Mouse (Mus musculus) forebrain, embryonic 10.5 days (tissue): ENCODE results near the gene Lgals3bp. TPM values are rescaled to one million over a fixed set of nuclear protein-coding genes. Genes with fewer than 3 reads are reported as not detected.
A peak's percentile ranks its signal among the peaks of the same experiment; 100 is the strongest.

Source experiments
- DNase-seq: peaks from one replicate; pipeline ENCODE4 v3.0.0-alpha.2; 2017; ENCODE audit warnings: low spot score; ENCODE audit errors: extremely low spot score
- H3K27ac ChIP-seq: fragments of 300-500 bp; sonication (generic); 2 replicates; pipeline ENCODE4 v1.5.1; 2016; ENCODE audit warnings: mild to moderate bottlenecking
- H3K27me3 ChIP-seq: fragments of 300-500 bp; sonication (generic); 2 replicates; pipeline ENCODE4 v1.6.1; 2016; ENCODE audit warnings: mild to moderate bottlenecking; ENCODE audit not compliant: poor library complexity, severe bottlenecking
- H3K36me3 ChIP-seq: fragments of 300-500 bp; sonication (generic); replicated peaks from 2 replicates; pipeline ENCODE4 v1.6.1; 2016; ENCODE audit warnings: mild to moderate bottlenecking, moderate library complexity
- H3K4me1 ChIP-seq: fragments of 300-500 bp; sonication (generic); 2 replicates; pipeline ENCODE4 v1.6.1; 2016
- H3K4me3 ChIP-seq: fragments of 300-500 bp; sonication (generic); 2 replicates; pipeline ENCODE4 v1.5.1; 2016; ENCODE audit warnings: mild to moderate bottlenecking, moderate library complexity
- H3K9me3 ChIP-seq: fragments of 300-500 bp; sonication (generic); 2 replicates; pipeline ENCODE4 v1.6.1; 2016; ENCODE audit warnings: mild to moderate bottlenecking, moderate library complexity
- WGBS: fragments of 180-500 bp; shearing (Covaris S2); methylation state at CpG from one replicate; pipeline ENCODE4 v1.1.7; 2016; 5-methylcytosine and 5-hydroxymethylcytosine counted together
- polyA plus RNA-seq: library from polyadenylated mRNA; unstranded; fragments of >200 nt; fragmentation: Nextera tagmentation; extraction: Ambion mirVana; gene quantifications from 2 replicates; pipeline ENCODE4 v1.2.1, GENCODE M21; 2016

The Lgals3bp gene
- polyA plus RNA-seq, 1 experiment from 2014 or later, result 1.0 TPM

- H3K9me3 ChIP-seq, result no peaks in the 10 kb centered on the region
- H3K27ac ChIP-seq, result no peak overlapping the region
- no peak for DNase-seq
- 93% methylated on average over 8 of the region's 8 CpGs for WGBS
- H3K36me3 ChIP-seq, result peaks cover 6% of the 10 kb centered on the region; the same call in 1 of the 2 replicates
- peaks cover 50% of the 10 kb centered on the region for H3K4me1 ChIP-seq
- no peak overlapping the region for H3K4me3 ChIP-seq
- no peaks in the 10 kb centered on the region for H3K27me3 ChIP-seq
Measured at GRCm38 (mm10) chr11:118346395-118347096, 55.3 kb downstream of the Lgals3bp start.

DNA sequence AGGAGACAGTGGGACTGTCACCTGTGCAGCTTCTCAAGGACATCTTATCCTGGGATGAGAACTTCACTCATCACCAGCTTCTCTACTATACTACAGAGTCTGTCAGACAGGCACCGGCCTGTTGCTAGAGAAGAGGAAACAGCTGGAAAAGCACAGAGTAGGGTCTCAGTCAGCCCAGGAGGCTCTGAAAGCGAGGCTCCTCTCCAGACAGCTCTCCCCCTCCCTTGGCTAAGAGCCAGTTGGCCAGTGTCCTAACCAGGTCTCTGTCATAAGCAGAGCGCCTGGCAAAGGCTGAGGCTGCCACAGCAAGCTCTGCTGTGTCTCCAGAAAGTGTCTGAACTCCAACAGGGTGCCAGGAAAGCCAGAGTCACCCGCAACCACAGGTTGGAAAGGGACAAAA is 56.2 kb downstream of the Lgals3bp start:
- Histone ChIP-seq H3K9me3 (no peaks in the 10 kb centered on the region), H3K27ac (0 out of 2 replicates have a peak overlapping the region, but pooled peaks have one; percentile 10), H3K27me3 (no peaks in the 10 kb centered on the region), H3K4me1 (peaks cover 53% of the 10 kb centered on the region), H3K36me3 (peaks cover 2% of the 10 kb centered on the region; the same call in 1 of the 2 replicates), H3K4me3 (no peak overlapping the region)
- no peak for DNase-seq
- WGBS, result 84% methylated on average over 4 of the region's 4 CpGs

DNA sequence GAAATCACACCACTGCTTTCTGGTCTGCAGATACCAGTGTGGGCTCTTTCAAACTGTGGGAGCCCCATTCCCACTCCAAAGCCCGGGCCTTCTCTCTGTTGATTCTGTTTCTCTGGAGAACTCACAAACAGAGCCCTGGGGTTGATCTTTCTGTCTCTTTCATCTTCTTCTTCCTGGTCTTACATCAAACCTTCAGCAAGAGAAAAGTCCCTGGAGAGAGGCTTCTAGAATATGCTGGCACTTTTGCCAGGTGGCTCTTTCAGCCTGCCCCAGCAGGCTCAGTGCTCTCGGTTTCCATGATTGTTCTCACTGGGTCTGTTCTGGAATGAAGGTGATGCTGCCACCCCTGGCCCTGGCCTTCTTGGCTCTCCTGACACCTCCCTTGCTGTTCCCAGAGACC is 58.3 kb downstream of the Lgals3bp start:
- no peak for DNase-seq
- H3K36me3 ChIP-seq, result 0 out of 2 replicates have a peak, but pooled peaks cover 5% of the 10 kb centered on the region
- no peaks in the 10 kb centered on the region for H3K27me3 ChIP-seq
- peaks cover 45% of the 10 kb centered on the region for H3K4me1 ChIP-seq
- no peak overlapping the region for H3K4me3 ChIP-seq
- no peaks in the 10 kb centered on the region for H3K9me3 ChIP-seq
- 86% methylated on average over 2 of the region's 2 CpGs for WGBS
- H3K27ac ChIP-seq, result peak overlapping the region; percentile 35; the same call in 1 of the 2 replicates

Other genes with a start within 250 kb of the Lgals3bp start
- gene Cyth1, start 153.5 kb downstream of the Lgals3bp start, polyA plus RNA-seq, result 10.1 and 11.5 TPM in 2 replicates
- 22.9 and 24.6 TPM in 2 replicates for gene Usp36, start 111.8 kb downstream of the Lgals3bp start, polyA plus RNA-seq
- gene Cep295nl, start 59.6 kb downstream of the Lgals3bp start, polyA plus RNA-seq, result 0.16 and 0.26 TPM in 2 replicates
- gene Timp2, start 46.4 kb downstream of the Lgals3bp start, polyA plus RNA-seq, result 31.3 and 35.1 TPM in 2 replicates
- 19.0 and 19.2 TPM in 2 replicates for gene Cant1, start 17.0 kb upstream of the Lgals3bp start, polyA plus RNA-seq
- 1.5 and 2.3 TPM in 2 replicates for gene C1qtnf1, start 26.1 kb upstream of the Lgals3bp start, polyA plus RNA-seq
- gene Engase, start 74.7 kb upstream of the Lgals3bp start, polyA plus RNA-seq, result 7.1 and 7.9 TPM in 2 replicates